18 mouse cellular contexts compared by ENCODE assay signal in the genomic region with DNA sequence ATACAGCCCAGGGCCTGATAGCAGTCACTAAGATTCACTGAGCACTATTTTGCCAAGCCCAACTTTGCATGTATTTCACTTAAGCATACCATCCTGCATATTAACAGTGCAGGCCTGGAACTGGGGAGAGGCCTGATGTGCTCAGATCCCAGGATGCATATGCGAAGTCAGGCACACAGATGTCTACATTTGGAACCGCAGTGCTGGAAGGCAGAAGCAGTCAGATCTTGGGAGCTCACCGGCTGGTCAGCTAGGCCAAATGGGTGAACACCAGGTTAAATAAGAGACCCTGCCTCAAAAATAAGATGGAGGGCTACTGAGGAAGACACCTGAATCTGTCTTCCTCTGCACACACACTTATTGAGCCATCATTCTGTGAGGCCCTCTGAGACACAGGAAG.
DNase-seq lines count a peak whose midpoint lies in the region; ATAC-seq and TF ChIP-seq lines count a peak whose summit lies in the region.
"Had no signal": no experiment of that assay in that cellular context is flagged by ENCODE, and none has a peak within 500 bp of the region (broad histone marks: within the 10 kb centered on the region; RNA-seq: fewer than 3 reads in every experiment).

No protein-coding gene starts in this region.

- no peak for DNase-seq in gastrocnemius, adult 2 months
- DNase-seq in gastrocnemius, adult 8-10 months (ENCODE audit: low spot score in 2 of 2): no peak
- no peak for DNase-seq in liver, adult 2 months (ENCODE audit: extremely low read depth, low read depth, low spot score)
- DNase-seq in thymus, adult 2 months: no peak
- DNase-seq in thymus, postnatal 10 days (ENCODE audit: low spot score in 2 of 2): no peak
- no peak for DNase-seq in stomach, postnatal 0 days (ENCODE audit: low spot score)
- DNase-seq in layer of hippocampus, postnatal 14 days (ENCODE audit: low spot score in 2 of 2): no peak
- DNase-seq: cerebellum, adult 11 months; layer of hippocampus, adult 9-11 months; lung, adult 2 months; right cerebral cortex, postnatal 14 days had no signal

- no peak overlapping the region for H3K4me3 ChIP-seq in gastrocnemius, adult 2 months
- H3K4me3 ChIP-seq in liver, adult 2 months (ENCODE audit: insufficient read depth, low read depth, low read length): no peak overlapping the region
- H3K4me3 ChIP-seq in liver, embryonic 12.5 days: no peak overlapping the region
- H3K4me3 ChIP-seq in thymus, adult 2 months (ENCODE audit: control insufficient read depth, insufficient read depth, low read length): no peak overlapping the region
- H3K4me3 ChIP-seq in stomach, postnatal 0 days (ENCODE audit: low read depth, low read length): no peak overlapping the region
- H3K4me3 ChIP-seq: embryonic facial prominence, embryonic 13.5 days; forebrain, embryonic 15.5 days; hindbrain, embryonic 12.5 days; kidney, embryonic 15.5 days; neural tube, embryonic 15.5 days had no signal

- no peaks in the 10 kb centered on the region for H3K4me1 ChIP-seq in liver, adult 2 months (ENCODE audit: control insufficient read depth, insufficient read depth, low read length)
- H3K4me1 ChIP-seq in liver, embryonic 12.5 days: no peaks in the 10 kb centered on the region
- peaks cover 20% of the 10 kb centered on the region for H3K4me1 ChIP-seq in thymus, adult 2 months (replicated peaks; ENCODE audit: control insufficient read depth, insufficient read depth, low read length)
- no peaks in the 10 kb centered on the region for H3K4me1 ChIP-seq in stomach, postnatal 0 days (replicated peaks; ENCODE audit: control insufficient read depth, insufficient read depth)

- no peak overlapping the region for H3K4me2 ChIP-seq in liver, embryonic 12.5 days
- no peak overlapping the region for H3K4me2 ChIP-seq in stomach, postnatal 0 days (replicated peaks; ENCODE audit: low read depth)
- H3K4me2 ChIP-seq: embryonic facial prominence, embryonic 13.5 days; forebrain, embryonic 15.5 days; hindbrain, embryonic 12.5 days; kidney, embryonic 15.5 days; neural tube, embryonic 15.5 days had no signal

- H3K79me2 ChIP-seq in liver, adult 2 months (ENCODE audit: control insufficient read depth, insufficient read depth, low read length): no peaks in the 10 kb centered on the region

- no peaks in the 10 kb centered on the region for H3K9me3 ChIP-seq in liver, embryonic 12.5 days (replicated peaks)
- no peaks in the 10 kb centered on the region for H3K9me3 ChIP-seq in stomach, postnatal 0 days (ENCODE audit: control insufficient read depth, low read length)
- H3K9me3 ChIP-seq: embryonic facial prominence, embryonic 13.5 days; forebrain, embryonic 15.5 days; hindbrain, embryonic 12.5 days; kidney, embryonic 15.5 days; neural tube, embryonic 15.5 days had no signal

- peak overlapping the region; percentile 58 for H3K27ac ChIP-seq in gastrocnemius, adult 2 months
- H3K27ac ChIP-seq in liver, adult 2 months (replicated peaks; ENCODE audit: insufficient read depth, low read depth, low read length): 0 out of 2 replicates have a peak overlapping the region, but pooled peaks have one; percentile 0
- H3K27ac ChIP-seq in liver, embryonic 12.5 days: no peak overlapping the region
- H3K27ac ChIP-seq in thymus, adult 2 months (ENCODE audit: control insufficient read depth, insufficient read depth, low read length): peak overlapping the region; percentile 64
- H3K27ac ChIP-seq in stomach, postnatal 0 days (replicated peaks): peak overlapping the region; percentile 36; the same call in 1 of the 2 replicates
- H3K27ac ChIP-seq: embryonic facial prominence, embryonic 13.5 days; forebrain, embryonic 15.5 days; hindbrain, embryonic 12.5 days; kidney, embryonic 15.5 days; neural tube, embryonic 15.5 days had no signal

- no peak for TF ChIP-seq EP300 in stomach, postnatal 0 days (optimal IDR thresholded peaks at IDR 0.05)

- TF ChIP-seq POLR2A in liver, adult 2 months (IDR thresholded peaks at IDR 0.05; ENCODE audit: extremely low read depth, insufficient read depth, low read length): no peak
- no peak for TF ChIP-seq POLR2A in thymus, adult 2 months (IDR thresholded peaks at IDR 0.05; ENCODE audit: control insufficient read depth, extremely low read depth, insufficient read depth, low read length, poor library complexity)

- ATAC-seq in liver, embryonic 12.5 days: no peak
- no peak for ATAC-seq in stomach, postnatal 0 days (ENCODE audit: low FRiP score, low TSS enrichment)
- ATAC-seq: forebrain, embryonic 15.5 days; midbrain, embryonic 16.5 days had no signal

- intact Hi-C loops in gastrocnemius, adult 2 months (cut with DNase I): no loop called here

- H3K27me3 ChIP-seq in liver, adult 2 months (ENCODE audit: control insufficient read depth, insufficient read depth, low read length): no peaks in the 10 kb centered on the region
- H3K27me3 ChIP-seq in liver, embryonic 12.5 days (replicated peaks): no peaks in the 10 kb centered on the region; the same call in 1 of the 2 replicates
- H3K27me3 ChIP-seq in thymus, adult 2 months (ENCODE audit: control insufficient read depth, insufficient read depth, low read length): no peaks in the 10 kb centered on the region
- H3K27me3 ChIP-seq in stomach, postnatal 0 days (ENCODE audit: control insufficient read depth, insufficient read depth, low read length): no peaks in the 10 kb centered on the region
- H3K27me3 ChIP-seq: embryonic facial prominence, embryonic 13.5 days; forebrain, embryonic 15.5 days; hindbrain, embryonic 12.5 days; kidney, embryonic 15.5 days; neural tube, embryonic 15.5 days had no signal

- TF ChIP-seq CTCF in gastrocnemius, adult 2 months (IDR thresholded peaks at IDR 0.05): no peak
- TF ChIP-seq CTCF in liver, adult 2 months (IDR thresholded peaks at IDR 0.05; ENCODE audit: low read depth, low read length): no peak
- no peak for TF ChIP-seq CTCF in thymus, adult 2 months (IDR thresholded peaks at IDR 0.05; ENCODE audit: borderline replicate concordance, control insufficient read depth, extremely low read depth, insufficient read depth, low read length, poor library complexity)
- no peak for TF ChIP-seq CTCF in stomach, postnatal 0 days (IDR thresholded peaks at IDR 0.05; ENCODE audit: low read depth)

- WGBS in liver, adult 2 months: 97% methylated on average over 3 of the region's 3 CpGs
- 78% methylated on average over 3 of the region's 3 CpGs for WGBS in liver, embryonic 12.5 days (ENCODE audit: insufficient replicate concordance)
- 96% methylated on average over 3 of the region's 3 CpGs for WGBS in thymus, adult 2 months
- 87% methylated on average over 3 of the region's 3 CpGs for WGBS in stomach, postnatal 0 days

- H3K36me3 ChIP-seq in liver, adult 2 months (ENCODE audit: control insufficient read depth, insufficient read depth, low read length): no peaks in the 10 kb centered on the region
- no peaks in the 10 kb centered on the region for H3K36me3 ChIP-seq in liver, embryonic 12.5 days
- no peaks in the 10 kb centered on the region for H3K36me3 ChIP-seq in thymus, adult 2 months (ENCODE audit: control insufficient read depth, insufficient read depth, low read length)
- H3K36me3 ChIP-seq in stomach, postnatal 0 days (ENCODE audit: control insufficient read depth, insufficient read depth, low read length): no peaks in the 10 kb centered on the region
- H3K36me3 ChIP-seq: embryonic facial prominence, embryonic 13.5 days; forebrain, embryonic 15.5 days; hindbrain, embryonic 12.5 days; kidney, embryonic 15.5 days; neural tube, embryonic 15.5 days had no signal

- H3K9ac ChIP-seq in liver, adult 2 months (ENCODE audit: low read depth, low read length): no peak overlapping the region
- no peak overlapping the region for H3K9ac ChIP-seq in liver, embryonic 12.5 days
- no peak overlapping the region for H3K9ac ChIP-seq in stomach, postnatal 0 days (ENCODE audit: low read length)
- H3K9ac ChIP-seq: embryonic facial prominence, embryonic 13.5 days; forebrain, embryonic 15.5 days; hindbrain, embryonic 12.5 days; kidney, embryonic 15.5 days; neural tube, embryonic 15.5 days had no signal
